Mouse (Mus musculus): ENCODE results near the gene Olfr1293-ps. TPM values are rescaled to one million over a fixed set of nuclear protein-coding genes. Genes with fewer than 3 reads are reported as not detected.

Gene Olfr1293-ps
- total RNA-seq (2022), result not detected

- DNase-seq (ENCODE audit: low spot score in 2 of 2), result no peak
Observed at GRCm38 (mm10) chr2:111524903-111525302, at the start of gene Olfr1293-ps. Olfr1293-ps (plus strand) TSS chr2:111525203.

GRCm38 (mm10) chr2:111480519-111480918 lies 44.5 kb upstream of the Olfr1293-ps start, which contains the start of gene Olfr1289:
Olfr1289 (plus strand) TSS chr2:111480819.
- DNase-seq (ENCODE audit: low spot score in 2 of 2), result no peak

GRCm38 (mm10) chr2:111493729-111494128 lies 31.3 kb upstream of the Olfr1293-ps start, which contains the start of gene Olfr1290:
Olfr1290 (minus strand) TSS chr2:111493829.
- no peak for DNase-seq (ENCODE audit: low spot score in 2 of 2)

DNA sequence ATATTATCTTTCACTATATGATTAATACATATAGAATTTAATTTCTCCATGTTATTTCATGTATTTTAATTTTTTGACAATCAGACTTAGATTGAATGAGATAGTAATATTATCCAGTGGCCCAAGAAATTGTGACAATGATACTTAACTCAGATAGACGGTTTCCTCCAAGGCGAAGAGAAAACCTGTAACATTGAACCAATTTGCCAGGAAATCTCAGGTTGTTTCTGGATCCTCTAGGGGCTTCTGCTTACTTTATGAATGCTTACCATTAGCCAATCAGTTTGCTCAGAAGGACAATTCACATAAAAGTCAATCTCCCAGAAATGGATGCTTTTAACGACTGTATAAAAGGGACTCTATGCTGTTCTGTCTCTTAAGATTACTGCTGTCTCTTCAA lies 28.1 kb upstream of the Olfr1293-ps start, which contains the start of gene Olfr1291-ps1:
TSS of gene Olfr1291-ps1 (plus strand) at position 301 of the 400 bp plus-strand sequence.
- no peak for DNase-seq (ENCODE audit: low spot score in 2 of 2)

- no peak for DNase-seq (ENCODE audit: low spot score in 2 of 2)
Observed at GRCm38 (mm10) chr2:111517451-111517850, 7.6 kb upstream of the Olfr1293-ps start.

- DNase-seq (ENCODE audit: low spot score in 2 of 2), result no peak
Observed at GRCm38 (mm10) chr2:111540191-111540590, 15.2 kb downstream of the Olfr1293-ps start, which contains the start of gene Olfr1294. Olfr1294 (minus strand) TSS chr2:111540291.

DNA sequence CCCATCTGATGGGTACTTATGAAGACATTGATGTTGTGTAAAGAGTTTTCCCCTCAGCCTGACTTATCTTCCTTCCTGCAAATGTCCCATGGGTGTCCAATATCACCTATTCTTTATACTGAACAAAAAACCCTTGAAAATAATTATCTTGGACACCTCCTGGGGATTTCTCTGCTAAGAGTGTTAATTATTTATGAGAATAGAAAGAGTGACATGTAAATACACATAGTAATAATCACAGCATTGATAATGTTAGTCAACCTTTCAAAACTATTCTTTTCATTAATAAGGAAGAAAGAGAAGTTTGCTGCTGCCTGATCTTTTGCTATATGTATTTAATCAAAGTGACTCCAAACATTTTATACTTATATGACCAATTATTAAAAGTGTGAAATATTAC lies 44.6 kb downstream of the Olfr1293-ps start, which contains the start of gene Olfr1295:
TSS of gene Olfr1295 (minus strand) at position 101 of the 400 bp plus-strand sequence.
- DNase-seq (ENCODE audit: low spot score in 2 of 2), result no peak

Other genes with a start within 250 kb of the Olfr1293-ps start
- gene Olfr1278, start 235.1 kb upstream of the Olfr1293-ps start, total RNA-seq (2022), result not detected
- gene Olfr1279, start 224.6 kb upstream of the Olfr1293-ps start, total RNA-seq (2022), result not detected
- gene Olfr1280, start 211.2 kb upstream of the Olfr1293-ps start, total RNA-seq (2022), result not detected
- not detected for gene Olfr1281, start 198.7 kb upstream of the Olfr1293-ps start, total RNA-seq (2022)
- not detected for gene Olfr1282, start 189.1 kb upstream of the Olfr1293-ps start, total RNA-seq (2022)
- not detected for gene Olfr1283, start 158.4 kb upstream of the Olfr1293-ps start, total RNA-seq (2022)
- gene Olfr1284, start 149.7 kb upstream of the Olfr1293-ps start, total RNA-seq (2022), result not detected
- gene Olfr1286, start 102.1 kb upstream of the Olfr1293-ps start, total RNA-seq (2022), result not detected
- gene Olfr1287, start 76.1 kb upstream of the Olfr1293-ps start, total RNA-seq (2022), result not detected
- gene Olfr1288, start 51.1 kb upstream of the Olfr1293-ps start, total RNA-seq (2022), result not detected
- not detected for gene Olfr1289, start 44.4 kb upstream of the Olfr1293-ps start, total RNA-seq (2022)
- not detected for gene Olfr1290, start 31.4 kb upstream of the Olfr1293-ps start, total RNA-seq (2022)
- gene Olfr1291-ps1, start 28.0 kb upstream of the Olfr1293-ps start, total RNA-seq (2022), result not detected
- gene Olfr1294, start 15.1 kb downstream of the Olfr1293-ps start, total RNA-seq (2022), result not detected
- gene Olfr1295, start 44.5 kb downstream of the Olfr1293-ps start, total RNA-seq (2022), result not detected
- gene Olfr1297, start 101.3 kb downstream of the Olfr1293-ps start, total RNA-seq (2022), result not detected
- gene Olfr1298, start 124.0 kb downstream of the Olfr1293-ps start, total RNA-seq (2022), result not detected
- gene Olfr1299, start 136.2 kb downstream of the Olfr1293-ps start, total RNA-seq (2022), result not detected
- not detected for gene Olfr1301, start 225.8 kb downstream of the Olfr1293-ps start, total RNA-seq (2022)